Mouse (Mus musculus): Measurements from ENCODE around the gene Mgat3. TPM values are rescaled to one million over a fixed set of nuclear protein-coding genes. Genes with fewer than 3 reads are reported as not detected.

The Mgat3 gene
- total RNA-seq, 2 experiments from 2014 or later, result 7.0 to 10.3 TPM

DNA sequence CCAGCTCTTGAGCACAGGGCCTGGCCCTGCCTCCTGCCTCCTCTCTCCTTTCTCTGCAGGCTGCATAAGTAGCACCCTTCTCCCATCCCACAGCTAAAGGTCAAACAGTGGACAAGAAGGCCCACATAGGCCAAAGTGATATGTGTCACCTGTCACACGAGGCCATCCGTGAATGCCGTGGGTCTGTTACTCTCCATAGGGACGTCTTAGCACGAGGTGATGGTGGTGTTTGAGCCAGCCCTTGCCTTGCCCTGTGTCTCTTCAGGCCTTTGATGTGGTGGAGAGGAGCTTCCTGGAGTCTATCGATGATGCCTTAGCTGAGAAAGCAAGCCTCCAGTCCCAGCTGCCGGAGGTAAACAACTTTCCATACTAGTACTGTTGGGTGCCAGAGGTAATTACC lies 24.0 kb upstream of the Mgat3 start:
- DNase-seq, result no peak

DNA sequence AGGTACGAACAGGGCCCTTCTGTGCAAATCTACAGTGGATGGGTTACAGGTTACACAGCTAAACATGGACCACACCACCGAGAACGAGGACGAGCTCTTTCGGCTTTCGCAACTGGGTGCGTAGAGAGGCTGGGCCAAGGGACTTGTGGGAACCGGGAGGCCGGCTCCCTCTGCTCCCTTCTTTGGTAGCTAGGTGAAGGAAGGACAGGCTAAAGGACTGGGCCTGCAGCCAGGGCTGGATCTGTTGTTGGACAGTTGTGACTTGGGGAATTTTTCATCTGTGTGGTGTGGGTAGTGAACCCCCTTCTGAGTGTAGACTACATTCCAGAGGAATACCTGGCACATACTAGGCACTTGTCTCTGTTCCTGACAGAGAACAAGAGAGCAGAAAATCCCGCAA lies 20.9 kb upstream of the Mgat3 start:
- no peak for DNase-seq

DNA sequence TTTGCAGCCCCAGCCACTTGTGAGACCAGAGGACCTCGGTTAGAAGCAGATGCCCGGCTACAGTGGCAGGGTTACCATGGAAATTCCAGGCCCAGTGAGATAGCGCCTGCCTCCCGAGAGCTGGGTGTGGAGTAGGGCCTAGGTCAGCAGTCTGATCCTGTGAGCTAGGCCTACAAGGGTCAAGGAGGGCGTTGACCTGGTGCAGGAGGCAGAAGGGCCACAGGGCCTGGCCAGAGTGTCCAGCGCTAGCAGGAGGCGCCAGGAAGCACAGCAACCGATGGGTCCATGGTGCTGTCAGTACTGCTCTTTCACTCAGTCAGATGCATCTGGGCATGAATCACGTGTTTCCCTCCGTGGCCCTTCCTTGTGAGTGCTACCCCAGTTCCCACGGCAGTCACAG lies 19.8 kb upstream of the Mgat3 start:
- DNase-seq, result no peak

DNA sequence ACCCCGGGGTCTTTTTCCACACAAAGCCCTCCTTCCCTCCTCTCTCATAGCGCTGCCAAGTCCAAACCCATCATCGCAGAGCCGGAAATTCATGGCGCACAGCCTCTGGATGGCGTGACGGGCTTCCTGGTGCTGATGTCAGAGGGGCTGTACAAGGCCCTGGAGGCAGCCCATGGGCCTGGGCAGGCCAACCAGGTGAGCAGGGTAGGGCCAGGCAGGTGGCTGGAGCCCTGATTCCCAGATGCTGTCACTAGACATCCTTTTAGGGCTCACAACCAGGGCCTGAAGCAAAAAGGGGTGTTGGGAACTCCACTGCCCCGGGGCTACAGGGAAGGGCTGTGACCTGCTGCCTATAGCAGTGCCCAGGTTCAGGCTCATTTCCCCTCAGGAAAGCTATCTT lies 17.8 kb upstream of the Mgat3 start:
- no peak for DNase-seq

DNA sequence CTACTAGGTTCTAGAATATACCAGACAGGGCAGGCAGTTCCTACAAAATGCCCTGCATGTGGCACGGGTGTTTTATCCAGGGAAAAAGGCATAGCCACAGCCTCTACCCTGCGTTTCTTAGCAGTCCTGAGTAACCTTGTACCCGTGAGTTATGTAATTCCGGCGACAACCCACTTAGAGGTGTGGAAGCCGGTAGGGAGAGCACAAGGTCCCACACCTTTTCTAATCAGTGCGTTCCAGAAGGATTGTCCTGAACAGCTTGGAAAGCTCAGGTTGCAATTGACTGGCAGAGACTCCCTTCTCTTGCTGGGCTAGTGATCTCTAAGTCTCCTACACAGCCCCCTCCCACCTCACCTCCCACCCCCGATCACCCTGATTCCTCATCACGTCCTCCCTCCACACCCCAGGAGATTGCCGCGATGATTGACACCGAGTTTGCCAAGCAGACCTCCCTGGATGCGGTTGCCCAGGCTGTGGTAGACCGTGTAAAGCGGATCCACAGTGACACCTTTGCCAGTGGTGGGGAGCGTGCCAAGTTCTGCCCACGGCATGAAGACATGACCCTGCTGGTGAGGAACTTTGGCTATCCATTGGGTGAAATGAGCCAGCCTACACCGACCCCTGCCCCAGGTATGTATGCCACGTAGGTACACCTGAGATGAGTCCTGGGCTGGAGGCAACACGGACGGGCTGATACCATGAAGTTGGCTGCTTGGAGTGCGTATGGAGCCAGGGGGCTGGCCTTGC lies 16.2 kb upstream of the Mgat3 start:
- no peak for DNase-seq

DNA sequence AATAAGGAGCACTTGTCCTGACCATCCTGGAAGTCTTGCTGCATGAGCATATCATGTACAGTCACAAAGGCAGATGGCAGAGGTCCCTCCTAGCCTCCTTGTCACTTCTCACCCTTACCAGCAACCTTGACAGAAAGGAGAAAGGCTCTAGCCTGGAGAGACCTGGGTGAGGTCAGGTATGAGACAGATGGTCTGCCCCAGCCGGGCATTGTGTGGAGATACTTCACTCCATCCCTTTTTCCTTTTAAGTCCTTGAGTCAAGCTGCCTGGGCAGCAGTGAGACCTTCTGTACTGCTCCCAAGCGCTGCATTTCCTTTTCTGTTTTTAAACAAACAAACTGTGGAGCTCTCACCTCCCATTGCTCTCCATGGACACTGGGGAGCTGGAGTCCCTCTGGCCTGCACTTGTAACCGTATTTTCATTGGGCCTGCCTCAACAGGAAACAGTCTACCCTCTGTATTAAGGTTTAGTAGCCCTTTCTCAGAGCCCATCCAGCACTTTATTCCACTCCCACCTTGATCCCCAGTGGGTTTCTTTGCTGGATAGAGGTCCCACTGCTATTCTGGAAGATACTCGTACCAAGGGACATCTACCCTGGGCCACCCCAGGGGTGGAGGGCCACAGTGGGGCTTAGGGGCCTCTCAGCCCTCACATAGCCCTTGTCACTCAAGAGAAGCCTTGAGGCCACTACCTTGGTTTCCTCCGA lies 15.4 kb upstream of the Mgat3 start:
- DNase-seq, result no peak

DNA sequence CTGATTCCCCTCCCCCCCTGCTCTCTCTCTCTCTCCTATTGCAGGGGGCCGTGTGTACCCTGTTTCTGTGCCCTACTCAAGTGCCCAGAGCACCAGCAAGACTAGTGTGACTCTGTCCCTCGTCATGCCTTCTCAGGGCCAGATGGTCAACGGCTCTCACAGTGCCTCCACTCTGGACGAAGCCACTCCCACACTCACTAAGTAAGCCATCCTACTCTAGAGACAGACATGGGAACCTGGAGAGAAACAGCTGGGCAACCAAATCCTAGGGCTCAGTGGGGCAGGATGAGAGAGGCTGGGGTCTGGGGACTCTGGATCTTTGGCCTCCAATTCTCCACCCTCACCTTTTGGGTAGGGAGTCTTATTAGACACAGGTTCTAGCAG lies 14.8 kb upstream of the Mgat3 start:
- DNase-seq, result no peak

DNA sequence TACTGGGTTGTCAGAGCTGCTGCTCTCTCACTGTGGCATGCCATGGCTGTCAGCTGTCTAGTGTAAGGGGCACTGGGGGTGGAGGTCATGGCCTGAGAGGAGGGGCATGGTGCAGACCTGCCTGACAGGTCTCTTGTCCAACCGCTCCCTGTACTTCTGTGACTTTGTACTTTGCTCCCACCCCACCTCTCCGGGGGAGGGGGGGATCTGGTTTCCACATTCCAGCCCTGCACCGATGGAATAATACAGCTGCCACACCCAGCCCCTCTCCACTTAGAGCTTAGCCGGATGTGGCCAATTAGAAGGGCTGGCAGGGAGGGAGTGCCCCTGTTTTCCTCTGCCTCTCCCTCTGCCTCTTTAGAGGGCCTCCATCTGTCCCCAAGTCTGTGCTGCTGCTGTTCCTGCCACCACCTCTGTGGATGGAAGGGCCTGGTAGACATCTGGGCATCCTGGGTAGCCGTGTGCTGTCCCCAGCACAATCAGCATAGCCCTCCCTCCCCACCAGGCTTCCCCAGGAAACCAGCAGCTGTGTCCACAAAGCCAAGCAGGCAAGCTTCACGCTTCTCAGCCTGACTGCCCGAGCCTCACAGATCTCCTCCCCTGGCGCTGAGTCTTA lies 14.1 kb upstream of the Mgat3 start:
- no peak for DNase-seq

DNA sequence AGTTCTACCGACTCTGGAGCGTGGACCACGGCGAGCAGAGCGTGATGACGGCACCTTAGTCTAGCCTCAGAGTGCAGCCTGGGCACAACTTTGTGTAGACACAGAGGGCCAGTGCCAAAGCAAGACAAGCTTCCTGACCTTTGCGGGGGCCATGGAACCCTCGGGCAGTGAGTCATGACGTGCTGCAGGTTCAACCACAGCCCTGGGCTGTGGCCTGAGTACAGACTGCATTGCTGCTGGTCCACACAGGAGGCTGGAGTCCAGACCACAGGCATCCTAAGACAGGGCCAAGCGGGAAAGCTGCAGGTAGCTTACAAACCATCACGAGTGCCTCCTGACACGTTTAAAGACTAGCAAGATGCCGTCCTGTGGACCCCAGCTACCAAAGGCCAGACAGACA lies 13.3 kb upstream of the Mgat3 start:
- DNase-seq, result no peak

DNA sequence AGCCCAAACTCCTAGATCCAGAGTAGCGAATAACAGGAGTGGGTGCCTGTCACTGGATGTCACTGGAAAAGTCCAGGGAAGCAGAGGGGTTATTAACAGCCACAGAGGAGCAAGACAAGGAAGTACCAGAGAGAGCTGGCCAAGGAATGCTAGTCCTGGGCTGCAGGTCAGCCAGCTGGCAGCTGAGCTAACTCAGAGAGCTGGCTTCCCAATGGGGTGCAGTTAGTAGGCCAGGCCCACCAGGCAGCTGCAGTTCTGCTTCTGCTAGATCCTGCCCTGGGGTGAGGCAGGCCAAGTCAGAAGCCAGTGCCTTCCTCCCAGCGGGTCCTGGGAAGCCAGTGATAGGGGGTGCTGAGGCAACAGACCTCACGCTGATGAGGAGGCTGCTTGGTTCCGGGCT lies 12.8 kb upstream of the Mgat3 start:
- DNase-seq, result no peak

DNA sequence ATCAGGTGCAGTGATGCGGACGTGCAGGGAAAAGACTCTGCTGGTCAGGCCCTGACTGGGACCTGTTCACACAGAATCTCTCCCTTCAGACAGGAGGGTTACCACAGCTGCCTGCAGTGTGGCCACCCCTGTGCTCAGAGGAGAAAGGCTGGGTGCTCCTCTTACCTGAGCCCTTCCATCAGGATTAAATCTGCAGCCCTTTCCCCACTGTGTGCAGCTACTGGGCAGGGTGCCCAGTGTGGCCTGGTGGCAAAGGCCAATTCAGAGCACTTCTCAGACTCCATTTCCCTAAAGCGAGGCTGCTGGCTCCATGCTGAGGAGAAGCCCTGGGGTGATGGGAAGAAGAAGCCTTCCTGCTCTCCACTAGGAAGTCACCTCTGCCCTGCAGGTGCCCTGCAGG lies 12.3 kb upstream of the Mgat3 start:
- no peak for DNase-seq

DNA sequence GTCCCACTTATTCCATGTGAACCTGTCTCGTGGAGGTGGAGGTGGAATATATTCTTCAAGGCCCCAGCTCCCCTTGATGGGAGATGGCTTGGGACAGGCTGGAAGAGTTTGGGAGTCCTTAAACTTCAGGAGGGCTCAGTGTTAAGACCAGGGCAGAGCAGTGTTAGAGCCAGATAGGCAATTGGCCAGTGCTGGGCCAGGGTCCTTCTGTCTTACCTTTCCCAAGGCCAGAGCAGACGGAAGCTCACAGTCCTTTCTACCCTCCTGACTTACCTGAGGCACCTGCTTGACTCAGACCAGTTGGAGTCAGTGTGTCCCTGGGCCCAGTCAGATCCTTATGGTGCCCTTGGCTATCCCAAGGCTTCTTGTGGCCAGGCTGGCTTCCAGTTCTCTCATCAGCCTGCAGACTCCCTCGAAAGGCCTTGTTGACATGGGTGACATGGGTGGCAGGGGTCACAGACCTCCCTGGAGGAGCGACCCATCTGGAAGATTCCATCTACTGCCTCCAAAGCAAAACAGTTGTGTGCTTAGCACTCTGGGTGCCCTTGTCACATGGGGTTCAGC lies 11.0 kb upstream of the Mgat3 start:
- no peak for DNase-seq

DNA sequence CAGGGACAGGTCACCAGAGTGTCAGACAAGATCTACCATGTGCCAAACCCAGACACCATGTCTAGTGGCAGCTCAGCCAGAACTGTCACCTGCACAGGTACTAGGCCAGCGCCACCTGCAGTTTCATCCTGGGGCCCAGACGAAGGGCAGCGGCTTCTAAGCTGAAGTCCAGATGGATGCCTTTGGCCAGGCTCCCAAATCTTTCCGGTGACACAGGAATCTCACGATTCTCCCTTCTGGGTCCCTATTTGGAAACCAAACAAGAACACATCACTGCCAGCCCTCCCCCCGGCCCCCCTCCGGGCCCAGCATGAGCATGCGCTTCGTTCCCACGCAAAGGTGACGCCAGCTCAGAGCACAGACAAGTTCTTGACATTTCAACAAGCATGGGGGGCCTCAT lies 10.2 kb upstream of the Mgat3 start:
- no peak for DNase-seq

DNA sequence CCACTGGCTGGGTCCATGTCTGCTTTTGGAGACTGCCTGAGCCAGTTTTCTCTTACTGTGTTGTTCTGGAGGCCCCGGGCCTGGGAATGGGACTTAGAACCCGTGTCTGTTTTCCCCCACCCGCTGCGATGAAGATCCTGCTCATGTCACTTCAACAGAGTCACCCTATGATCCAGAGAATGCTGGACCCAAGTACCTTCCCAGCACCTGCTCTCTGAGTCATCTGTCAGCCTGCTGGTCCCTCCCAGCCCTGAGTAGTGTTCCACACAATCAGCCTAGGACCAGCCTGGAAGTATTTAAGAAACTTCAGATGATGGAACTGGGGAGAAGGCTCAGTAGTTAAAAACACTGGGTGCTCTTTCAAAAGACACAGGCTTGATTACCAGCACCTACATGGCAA lies 9.8 kb upstream of the Mgat3 start:
- no peak for DNase-seq

DNA sequence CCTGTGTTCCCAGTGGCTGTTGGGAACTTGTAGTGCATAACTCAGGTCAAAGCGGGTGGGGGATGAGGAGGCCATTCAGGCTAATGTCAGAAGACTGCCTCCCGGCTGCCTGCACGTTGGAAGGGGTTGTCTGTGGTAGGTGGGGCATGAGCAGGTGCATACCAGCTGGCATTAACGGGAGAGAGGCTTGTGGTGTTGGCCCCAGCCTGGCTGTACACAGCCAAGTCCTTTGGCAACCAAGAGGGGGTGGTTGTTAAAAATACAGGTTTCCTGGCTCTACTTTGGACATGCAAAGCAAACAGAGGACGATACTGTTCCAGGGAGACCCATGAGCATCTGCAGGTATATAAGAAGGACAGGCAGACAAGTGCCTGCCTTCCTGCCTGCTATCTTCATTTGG lies 8.1 kb upstream of the Mgat3 start:
- no peak for DNase-seq

DNA sequence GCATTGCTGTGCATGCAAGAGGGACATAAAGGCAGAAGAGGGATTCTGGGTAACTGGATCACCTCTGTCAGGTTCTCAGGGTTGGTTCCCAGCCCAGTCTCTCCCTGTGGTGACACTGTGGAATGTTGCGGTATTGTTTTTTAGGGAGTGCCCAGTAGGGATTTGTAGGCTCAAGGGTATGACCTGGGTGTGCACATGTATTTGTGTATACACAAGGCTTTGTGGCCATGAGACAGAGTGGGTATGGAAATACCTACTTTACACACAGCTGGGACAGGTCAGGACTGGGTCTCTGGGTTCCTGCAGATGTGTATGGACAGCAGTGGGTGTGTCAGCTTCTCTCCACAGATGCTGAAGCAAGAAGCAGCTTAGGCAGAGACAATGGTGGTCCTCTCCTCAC lies 4.0 kb upstream of the Mgat3 start:
- DNase-seq, result no peak

DNA sequence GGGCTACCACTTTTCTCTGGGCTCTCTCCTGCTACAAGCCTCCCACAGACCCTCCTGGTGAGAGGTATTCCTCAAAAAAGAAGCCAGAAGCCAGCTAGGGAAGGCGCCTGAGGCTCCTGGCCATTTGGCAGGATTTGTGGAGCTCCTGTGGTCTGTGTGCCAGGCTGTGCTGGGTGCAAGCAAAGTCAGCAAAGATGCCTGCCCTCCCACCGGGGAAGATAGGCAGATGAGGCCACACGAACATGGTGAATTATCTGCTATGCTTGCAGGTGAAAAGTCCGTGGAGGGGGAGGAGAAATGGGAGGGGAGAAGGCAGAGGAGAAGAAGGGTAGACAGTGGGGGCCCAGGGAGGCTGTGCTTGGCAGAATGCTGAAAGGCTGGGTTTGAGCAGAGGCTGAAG lies 3.2 kb upstream of the Mgat3 start:
- no peak for DNase-seq

DNA sequence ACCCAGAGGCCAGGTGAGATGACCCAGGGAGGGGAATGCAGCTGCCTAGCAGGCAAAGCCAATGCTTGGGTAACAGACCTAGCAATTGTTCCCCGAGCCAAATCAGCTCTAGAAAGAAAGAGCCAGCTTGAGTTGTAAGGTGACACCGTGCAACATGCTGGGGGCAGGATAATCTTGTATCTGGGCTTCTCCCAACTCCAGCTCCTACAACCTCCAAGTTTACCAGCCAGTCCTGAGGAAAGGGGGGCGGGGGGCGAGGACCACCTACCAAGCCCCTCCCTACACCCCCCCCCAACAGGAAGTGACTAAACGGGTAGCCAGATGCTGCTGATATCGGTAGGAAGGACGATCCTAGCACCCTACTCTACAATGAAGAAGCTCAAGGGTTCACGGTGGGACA lies 2.2 kb upstream of the Mgat3 start:
- no peak for DNase-seq

DNA sequence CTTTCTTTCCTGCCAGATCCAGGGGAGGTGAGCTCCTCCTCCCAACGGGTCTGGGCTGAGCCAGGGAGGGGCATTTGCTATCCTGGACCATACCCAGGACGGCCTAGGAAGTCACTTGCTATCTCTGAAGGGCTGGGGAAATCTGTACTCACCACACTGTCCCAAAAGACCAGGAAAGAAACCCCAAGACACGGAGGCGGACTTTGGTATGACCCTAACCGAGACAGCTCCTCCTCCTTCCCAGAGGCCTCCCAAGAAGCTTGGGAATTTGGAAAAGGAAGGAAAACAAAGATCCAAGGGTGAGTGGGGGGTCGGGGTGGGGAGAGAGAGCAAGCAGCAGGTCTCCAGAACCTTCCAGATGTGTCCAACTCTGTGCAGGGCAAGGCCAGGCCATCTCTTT lies 1.7 kb upstream of the Mgat3 start:
- DNase-seq, result no peak

DNA sequence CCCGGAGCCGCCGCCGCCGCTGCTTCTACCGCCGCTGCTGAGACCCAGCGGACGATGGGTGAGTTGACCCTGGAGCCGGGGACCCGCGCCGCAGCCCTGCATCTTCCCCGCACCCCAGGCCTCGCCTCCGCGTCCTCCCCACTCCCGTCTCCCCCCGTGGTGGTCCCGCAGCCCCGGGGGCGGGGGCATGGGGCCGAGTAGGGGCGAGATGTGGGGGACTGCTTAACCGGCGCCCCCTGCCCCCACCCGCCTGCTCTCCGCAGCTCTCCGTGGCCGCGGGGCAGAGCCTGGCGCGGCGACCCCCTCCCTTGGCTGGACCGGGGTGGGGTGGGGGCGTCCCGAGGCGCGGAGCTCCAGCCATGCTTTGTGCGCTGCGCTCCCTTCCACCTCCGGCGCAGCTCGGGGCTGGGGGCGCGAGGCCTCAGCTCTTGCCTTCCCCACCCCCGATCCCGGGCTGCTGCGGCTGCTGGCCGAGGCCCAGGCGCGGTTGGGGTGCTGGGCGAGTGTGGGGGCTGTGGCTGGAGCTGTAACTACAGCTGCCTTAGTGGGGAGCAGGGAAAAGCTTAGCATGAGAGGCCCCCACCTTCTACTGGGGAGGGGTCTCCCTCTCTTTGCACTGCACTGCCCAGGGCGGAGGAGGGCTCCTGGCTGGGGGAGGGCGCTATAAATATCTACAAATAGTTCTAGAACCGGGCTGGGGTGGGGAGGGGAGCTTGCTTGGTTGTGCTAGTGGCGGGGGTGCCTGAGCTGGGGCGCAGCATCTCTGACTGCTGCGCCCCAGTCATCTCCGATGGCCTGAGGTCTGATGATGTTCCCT lies 468 bp downstream of the Mgat3 start:
- no peak for DNase-seq

DNA sequence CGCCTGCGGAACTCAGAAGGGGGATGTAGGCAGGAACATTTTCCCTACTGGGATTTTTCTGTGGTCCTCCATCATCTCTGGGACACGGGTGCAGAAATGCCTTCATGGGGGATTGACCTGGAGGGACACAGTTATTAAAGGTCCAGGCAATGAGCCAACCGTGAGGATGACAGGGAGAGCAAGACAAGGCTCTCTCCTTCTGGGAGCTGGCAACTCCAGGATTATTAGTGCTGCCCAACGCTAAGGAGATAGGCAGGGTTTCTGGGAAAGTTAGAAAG lies 1.0 kb downstream of the Mgat3 start:
- no peak for DNase-seq

DNA sequence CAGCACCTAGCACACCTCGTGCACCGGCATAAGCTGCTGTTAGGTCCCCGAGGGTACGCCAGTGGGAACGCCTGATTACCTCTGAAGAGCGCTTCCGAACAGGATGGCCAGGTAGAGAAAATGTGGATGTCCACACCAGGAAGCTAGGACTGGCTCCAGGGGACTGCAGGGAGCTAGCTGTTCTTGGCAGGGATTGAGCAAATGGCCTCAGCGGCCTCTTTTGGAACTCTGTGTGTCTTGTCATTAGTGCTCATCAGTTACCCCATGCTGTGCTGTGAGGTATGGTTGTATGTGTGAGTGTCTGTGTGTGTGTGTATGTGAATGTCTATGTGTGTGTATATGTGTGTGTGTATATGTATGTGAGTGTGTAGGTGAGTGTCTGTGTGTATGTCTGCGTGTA lies 1.8 kb downstream of the Mgat3 start:
- DNase-seq, result no peak

DNA sequence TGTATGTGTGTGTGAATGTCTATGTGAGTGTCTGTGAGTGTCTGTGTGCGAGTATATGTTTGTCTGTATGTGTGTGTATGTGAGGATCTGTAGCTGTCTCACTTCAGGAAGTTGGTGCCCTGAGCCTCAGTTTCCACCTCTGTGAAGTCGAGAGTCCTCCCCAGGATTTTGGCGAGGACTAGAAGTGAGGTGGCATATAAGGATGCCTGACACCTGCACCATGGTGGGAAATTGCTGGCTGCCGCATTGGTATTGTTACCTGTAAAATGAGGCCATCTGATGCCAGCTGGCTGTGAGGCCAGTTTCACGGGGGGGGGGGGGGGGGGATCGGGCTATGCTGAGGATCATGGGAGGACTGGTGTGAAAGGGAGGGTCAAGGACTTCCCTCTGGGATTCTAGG lies 2.2 kb downstream of the Mgat3 start:
- DNase-seq, result no peak
